Comparison of ENCODE assay signal across 21 mouse cellular contexts in the genomic region with DNA sequence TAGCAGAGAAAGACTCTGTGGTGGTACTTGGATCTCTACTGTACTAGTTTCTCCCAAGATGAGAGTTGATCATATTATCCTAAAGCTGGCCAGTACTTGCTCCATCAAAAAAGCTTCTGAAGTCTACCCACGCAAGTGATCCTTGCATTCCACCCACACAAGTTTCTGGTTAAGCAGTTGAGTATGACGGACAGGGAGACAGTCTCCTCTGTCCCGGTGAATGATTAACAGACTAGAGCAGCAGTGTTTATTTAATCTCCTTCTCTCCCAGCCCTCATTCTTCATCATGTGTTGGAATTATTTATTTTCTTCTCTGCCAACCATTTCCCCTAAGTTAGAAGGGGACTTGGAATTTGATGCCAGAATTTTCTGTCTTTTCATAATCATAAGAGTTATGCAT. TPM values are rescaled to one million over a fixed set of nuclear protein-coding genes. Genes with fewer than 3 reads are reported as not detected.
DNase-seq lines count a peak whose midpoint lies in the region; ATAC-seq and TF ChIP-seq lines count a peak whose summit lies in the region.
"Had no signal": no experiment of that assay in that cellular context is flagged by ENCODE, and none has a peak within 500 bp of the region (broad histone marks: within the 10 kb centered on the region; RNA-seq: fewer than 3 reads in every experiment).

A gene (minus strand): TSS at position 179 of the 400 bp plus-strand sequence.

- no peak within 1 kb of the TSS for H3K27ac ChIP-seq in intestine, embryonic 15.5 days
- H3K27ac ChIP-seq in intestine, postnatal 0 days (ENCODE audit: low read depth, low read length) = no peak within 1 kb of the TSS
- H3K27ac ChIP-seq in kidney, embryonic 15.5 days = peak within 1 kb of the TSS; percentile 32; the same call in 1 of the 2 replicates
- H3K27ac ChIP-seq in liver, postnatal 0 days (ENCODE audit: low read depth) = no peak within 1 kb of the TSS
- H3K27ac ChIP-seq in cerebellum, adult 2 months (ENCODE audit: insufficient read depth, low read length) = no peak within 1 kb of the TSS
- H3K27ac ChIP-seq: embryonic facial prominence, embryonic 13.5 days; hindbrain, embryonic 12.5 days; limb, embryonic 13.5 days had no signal

- TF ChIP-seq POLR2A in cerebellum, adult 2 months (IDR thresholded peaks at IDR 0.05; ENCODE audit: borderline replicate concordance, insufficient read depth, low read length) = no peak

- DNase-seq in Patski (ENCODE audit: low read depth, low spot score) = peak; percentile 44
- DNase-seq in liver, postnatal 0 days = no peak
- no peak for DNase-seq in cerebellum, adult 2 months
- no peak for DNase-seq in gastrocnemius, postnatal 25 days
- DNase-seq: cerebellum, adult 9-11 months; forebrain, postnatal 0 days; heart, postnatal 10 days; layer of hippocampus, adult 9-11 months; spleen, adult 18-20 months; thymus, postnatal 25 days had no signal

- TF ChIP-seq EP300 in liver, postnatal 0 days (IDR thresholded peaks at IDR 0.05; ENCODE audit: low read depth) = no peak

- 0 out of 2 replicates have a peak, but pooled peaks cover 2% of the 10 kb centered on the region for H3K4me1 ChIP-seq in intestine, embryonic 15.5 days (replicated peaks)
- 0 out of 2 replicates have a peak, but pooled peaks cover 6% of the 10 kb centered on the region for H3K4me1 ChIP-seq in intestine, postnatal 0 days (replicated peaks; ENCODE audit: control insufficient read depth, insufficient read depth, low read length)
- H3K4me1 ChIP-seq in kidney, embryonic 15.5 days = 0 out of 2 replicates have a peak, but pooled peaks cover 4% of the 10 kb centered on the region
- peaks cover 4% of the 10 kb centered on the region for H3K4me1 ChIP-seq in liver, postnatal 0 days (ENCODE audit: insufficient read depth)
- H3K4me1 ChIP-seq in cerebellum, adult 2 months (ENCODE audit: control insufficient read depth, insufficient read depth, low read length) = no peaks in the 10 kb centered on the region
- H3K4me1 ChIP-seq: embryonic facial prominence, embryonic 13.5 days; hindbrain, embryonic 12.5 days; limb, embryonic 13.5 days; megakaryocyte, embryonic 14.5 days had no signal

- in situ Hi-C loops in Patski (cut with MboI; ENCODE audit: low pct_unique_long_range_greater_than_20kb) = no loop called here

- no peak for TF ChIP-seq CTCF in intestine, postnatal 0 days (IDR thresholded peaks at IDR 0.05; ENCODE audit: low read depth)
- TF ChIP-seq CTCF in Patski (IDR thresholded peaks at IDR 0.05) = no peak
- TF ChIP-seq CTCF in liver, postnatal 0 days (IDR thresholded peaks at IDR 0.05; ENCODE audit: low read depth) = no peak
- no peak for TF ChIP-seq CTCF in cerebellum, adult 2 months (IDR thresholded peaks at IDR 0.05; ENCODE audit: borderline replicate concordance, insufficient read depth, low read depth, low read length)

- CTCF ChIA-PET in Patski (lab: Charles Lee) = no interaction called here

- 44% methylated on average over 3 of the region's 3 CpGs for WGBS in intestine, embryonic 15.5 days
- WGBS in intestine, postnatal 0 days = 28% methylated on average over 3 of the region's 3 CpGs
- WGBS in kidney, embryonic 15.5 days = 45% methylated on average over 3 of the region's 3 CpGs
- 50% methylated on average over 3 of the region's 3 CpGs for WGBS in liver, postnatal 0 days (ENCODE audit: insufficient replicate concordance)
- WGBS in cerebellum, adult 2 months = 96% methylated on average over 3 of the region's 3 CpGs

- no peaks in the 10 kb centered on the region for H3K27me3 ChIP-seq in intestine, embryonic 15.5 days (replicated peaks)
- no peaks in the 10 kb centered on the region for H3K27me3 ChIP-seq in intestine, postnatal 0 days (replicated peaks; ENCODE audit: control insufficient read depth, insufficient read depth, low read length)
- no peaks in the 10 kb centered on the region for H3K27me3 ChIP-seq in Patski
- H3K27me3 ChIP-seq in kidney, embryonic 15.5 days = no peaks in the 10 kb centered on the region
- H3K27me3 ChIP-seq in liver, postnatal 0 days (ENCODE audit: insufficient read depth, low read length) = no peaks in the 10 kb centered on the region
- no peaks in the 10 kb centered on the region for H3K27me3 ChIP-seq in cerebellum, adult 2 months (ENCODE audit: control insufficient read depth, insufficient read depth, low read length)
- H3K27me3 ChIP-seq: embryonic facial prominence, embryonic 13.5 days; hindbrain, embryonic 12.5 days; limb, embryonic 13.5 days; megakaryocyte, embryonic 14.5 days had no signal

- no peak within 1 kb of the TSS; the same call in 1 of the 2 replicates for H3K4me2 ChIP-seq in intestine, embryonic 15.5 days (replicated peaks)
- no peak within 1 kb of the TSS for H3K4me2 ChIP-seq in intestine, postnatal 0 days (replicated peaks; ENCODE audit: low read depth)
- no peak within 1 kb of the TSS for H3K4me2 ChIP-seq in kidney, embryonic 15.5 days
- H3K4me2 ChIP-seq in liver, postnatal 0 days (ENCODE audit: low read depth, low read length) = peak within 1 kb of the TSS; percentile 46
- H3K4me2 ChIP-seq: embryonic facial prominence, embryonic 13.5 days; hindbrain, embryonic 12.5 days; limb, embryonic 13.5 days had no signal

- H3K9me3 ChIP-seq in intestine, embryonic 15.5 days = no peaks in the 10 kb centered on the region
- H3K9me3 ChIP-seq in intestine, postnatal 0 days (ENCODE audit: control insufficient read depth) = no peaks in the 10 kb centered on the region
- H3K9me3 ChIP-seq in kidney, embryonic 15.5 days (replicated peaks) = peaks cover 3% of the 10 kb centered on the region; the same call in 1 of the 2 replicates
- H3K9me3 ChIP-seq in liver, postnatal 0 days (ENCODE audit: low read length) = no peaks in the 10 kb centered on the region
- H3K9me3 ChIP-seq: embryonic facial prominence, embryonic 13.5 days; hindbrain, embryonic 12.5 days; limb, embryonic 13.5 days had no signal

- H3K36me3 ChIP-seq in intestine, embryonic 15.5 days = no peaks in the 10 kb centered on the region
- no peaks in the 10 kb centered on the region for H3K36me3 ChIP-seq in intestine, postnatal 0 days (ENCODE audit: control insufficient read depth, insufficient read depth)
- H3K36me3 ChIP-seq in kidney, embryonic 15.5 days = no peaks in the 10 kb centered on the region
- no peaks in the 10 kb centered on the region for H3K36me3 ChIP-seq in liver, postnatal 0 days (replicated peaks; ENCODE audit: insufficient read depth, low read length)
- H3K36me3 ChIP-seq: embryonic facial prominence, embryonic 13.5 days; hindbrain, embryonic 12.5 days; limb, embryonic 13.5 days had no signal

- ATAC-seq in intestine, embryonic 15.5 days = peak; percentile 87
- no peak for ATAC-seq in intestine, postnatal 0 days
- peak; percentile 69 for ATAC-seq in Patski
- 0 out of 2 replicates have a peak, but pooled peaks have one; percentile 56 for ATAC-seq in kidney, embryonic 15.5 days (replicated peaks; ENCODE audit: low FRiP score)
- ATAC-seq in liver, postnatal 0 days = peak; percentile 53; the same call in 1 of the 2 replicates
- ATAC-seq: activated CD4-positive, CD25-positive, alpha-beta regulatory T cell, adult 4 months; forebrain, postnatal 0 days; inflammation-experienced regulatory T-cells, adult 6 months; midbrain, embryonic 16.5 days had no signal

- H3K9ac ChIP-seq in intestine, embryonic 15.5 days = no peak within 1 kb of the TSS
- no peak within 1 kb of the TSS for H3K9ac ChIP-seq in intestine, postnatal 0 days (ENCODE audit: low read depth, low read length)
- no peak within 1 kb of the TSS for H3K9ac ChIP-seq in kidney, embryonic 15.5 days
- no peak within 1 kb of the TSS for H3K9ac ChIP-seq in liver, postnatal 0 days (replicated peaks)
- H3K9ac ChIP-seq: embryonic facial prominence, embryonic 13.5 days; forebrain, postnatal 0 days; hindbrain, embryonic 12.5 days; limb, embryonic 13.5 days had no signal

- POLR2A ChIA-PET in Patski (lab: Charles Lee) = no interaction called here

- H3K4me3 ChIP-seq in intestine, embryonic 15.5 days (replicated peaks) = no peak within 1 kb of the TSS
- no peak within 1 kb of the TSS for H3K4me3 ChIP-seq in intestine, postnatal 0 days (ENCODE audit: low read depth, low read length)
- H3K4me3 ChIP-seq in kidney, embryonic 15.5 days (replicated peaks) = no peak within 1 kb of the TSS
- H3K4me3 ChIP-seq in liver, postnatal 0 days (ENCODE audit: low read depth, low read length) = no peak within 1 kb of the TSS
- no peak within 1 kb of the TSS for H3K4me3 ChIP-seq in cerebellum, adult 2 months (replicated peaks; ENCODE audit: insufficient read depth, low read depth, low read length)
- H3K4me3 ChIP-seq: embryonic facial prominence, embryonic 13.5 days; hindbrain, embryonic 12.5 days; limb, embryonic 13.5 days; megakaryocyte, embryonic 14.5 days had no signal

RNA-seq across cellular contexts. Expression of the gene that starts here (rescaled TPM):
- 2.4 and 2.6 TPM in 2 replicates for polyA plus RNA-seq in intestine, embryonic 15.5 days (2015; fragmentation: Nextera tagmentation; extraction: Ambion mirVana)
- 0.82 and 0.98 TPM in 2 replicates for polyA plus RNA-seq in intestine, postnatal 0 days (2015; fragmentation: Nextera tagmentation; extraction: Ambion mirVana)
- 2.7 TPM for polyA plus RNA-seq in Patski (2021)
- polyA plus RNA-seq in kidney, embryonic 15.5 days (2015; fragmentation: Nextera tagmentation; extraction: Ambion mirVana) = 0.64 and 1.5 TPM in 2 replicates
- polyA plus RNA-seq in liver, postnatal 0 days (2015; fragmentation: Nextera tagmentation; extraction: Ambion mirVana) = 10.0 and 10.8 TPM in 2 replicates
- not detected in 2 replicates for polyA plus RNA-seq in cerebellum, adult 2 months (2012; rRNA removed)
- not detected for total RNA-seq in gastrocnemius, postnatal 25 days (2021)
- total RNA-seq: forebrain, postnatal 0 days; heart, postnatal 10 days had no signal
- polyA plus RNA-seq: activated CD4-positive, CD25-positive, alpha-beta regulatory T cell, adult 4 months; embryonic facial prominence, embryonic 13.5 days; forebrain, postnatal 0 days; hindbrain, embryonic 12.5 days; limb, embryonic 13.5 days; lung, embryonic 16.5 days had no signal
